Mouse (Mus musculus) forebrain, postnatal 0 days (tissue): ENCODE measurements around the gene Mst1. TPM values are rescaled to one million over a fixed set of nuclear protein-coding genes. Genes with fewer than 3 reads are reported as not detected.

ENCODE experiments used
- ATAC-seq: fragments of 200-750 bp; cut with Nextera tagmentation; 2 replicates; pipeline ENCODE4 v1.8.0; 2017; ENCODE audit warnings: mild to moderate bottlenecking, moderate library complexity
- DNase-seq: peaks from one replicate; pipeline ENCODE4 v3.0.0-alpha.2; 2015
- H3K27ac ChIP-seq: fragments of 300-500 bp; sonication (generic); 2 replicates; pipeline ENCODE4 v1.5.1; 2014; ENCODE audit warnings: low read depth, mild to moderate bottlenecking, antibody characterized with exemption, low read length, moderate library complexity, mixed read lengths
- H3K27me3 ChIP-seq: fragments of 300-500 bp; sonication (generic); 2 replicates; pipeline ENCODE4 v1.6.1; 2014; ENCODE audit warnings: mild to moderate bottlenecking, low read length, mixed read lengths; ENCODE audit not compliant: insufficient read depth
- H3K36me3 ChIP-seq: fragments of 300-500 bp; sonication (generic); 2 replicates; pipeline ENCODE4 v1.6.1; 2014; ENCODE audit warnings: mild to moderate bottlenecking, moderate library complexity; ENCODE audit not compliant: insufficient read depth
- H3K4me1 ChIP-seq: fragments of 300-500 bp; sonication (generic); 2 replicates; pipeline ENCODE4 v1.6.1; 2014; ENCODE audit warnings: antibody characterized with exemption; ENCODE audit not compliant: insufficient read depth
- H3K4me2 ChIP-seq: fragments of 300-500 bp; sonication (generic); 2 replicates; pipeline ENCODE4 v1.6.1; 2014; ENCODE audit warnings: low read depth, mild to moderate bottlenecking, moderate library complexity
- H3K4me3 ChIP-seq: fragments of 300-500 bp; sonication (generic); 2 replicates; pipeline ENCODE4 v1.5.1; 2014; ENCODE audit warnings: low read depth, low read length, mixed read lengths
- H3K9ac ChIP-seq: fragments of 300-500 bp; sonication (generic); 2 replicates; pipeline ENCODE4 v1.6.1; 2014; ENCODE audit warnings: mild to moderate bottlenecking
- H3K9me3 ChIP-seq: fragments of 300-500 bp; sonication (generic); 2 replicates; pipeline ENCODE4 v1.6.1; 2016; ENCODE audit warnings: low read length
- CTCF ChIP-seq: sonication (generic); IDR thresholded peaks from 2 replicates; pipeline ENCODE4 v1.5.1; 2016; ENCODE audit warnings: antibody characterized with exemption, control low read depth, low read depth
- WGBS: fragments of 180-500 bp; shearing (Covaris S2); extraction: QIAGEN DNeasy Blood & Tissue Kit; methylation state at CpG from one replicate; pipeline ENCODE4 v1.1.7; 2014; 5-methylcytosine and 5-hydroxymethylcytosine counted together
- polyA plus RNA-seq: library from polyadenylated mRNA; unstranded; fragments of >200 nt; fragmentation: Nextera tagmentation; extraction: Ambion mirVana; gene quantifications from 2 replicates; pipeline ENCODE4 v1.2.1, GENCODE M21; 2015
- total RNA-seq: library from RNA; depleted of rRNA; stranded (reverse); fragments of >200 nt; gene quantifications from 2 replicates; pipeline ENCODE4 v1.2.3, GENCODE M21; 2014

The Mst1 gene
- total and polyA plus RNA-seq, 2 experiments from 2014 or later: 0.10 TPM; not detected in 1

DNA sequence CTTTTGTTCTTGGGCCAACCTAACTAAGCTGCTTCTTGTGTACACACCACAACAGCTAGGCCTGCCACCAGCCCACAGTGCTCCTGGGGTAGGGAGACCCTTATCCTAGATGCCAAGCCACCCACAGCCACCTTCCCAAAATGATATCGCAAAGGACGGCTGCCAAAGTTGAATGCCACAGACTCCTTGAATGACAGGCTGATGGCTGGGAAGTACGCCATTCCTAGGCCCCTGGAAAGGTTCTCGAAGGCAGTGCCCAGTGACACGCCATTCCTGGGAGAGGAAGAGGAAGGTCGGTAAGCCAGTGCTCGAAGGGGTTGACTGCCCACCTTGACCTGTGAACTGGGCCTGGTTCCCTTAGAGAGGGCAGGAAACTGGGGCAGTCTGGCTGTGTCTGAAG is 10.7 kb upstream of the Mst1 start:
- WGBS: 90% methylated on average over 7 of the region's 7 CpGs
- Histone ChIP-seq H3K36me3 (peaks cover 23% of the 10 kb centered on the region), H3K27me3 (no peaks in the 10 kb centered on the region), H3K4me3 (no peak overlapping the region), H3K4me1 (no peaks in the 10 kb centered on the region), H3K27ac (no peak overlapping the region), H3K4me2 (no peak overlapping the region), H3K9me3 (no peaks in the 10 kb centered on the region), H3K9ac (no peak overlapping the region)
- no peak for ATAC-seq
- TF ChIP-seq CTCF: no peak
- DNase-seq: no peak

DNA sequence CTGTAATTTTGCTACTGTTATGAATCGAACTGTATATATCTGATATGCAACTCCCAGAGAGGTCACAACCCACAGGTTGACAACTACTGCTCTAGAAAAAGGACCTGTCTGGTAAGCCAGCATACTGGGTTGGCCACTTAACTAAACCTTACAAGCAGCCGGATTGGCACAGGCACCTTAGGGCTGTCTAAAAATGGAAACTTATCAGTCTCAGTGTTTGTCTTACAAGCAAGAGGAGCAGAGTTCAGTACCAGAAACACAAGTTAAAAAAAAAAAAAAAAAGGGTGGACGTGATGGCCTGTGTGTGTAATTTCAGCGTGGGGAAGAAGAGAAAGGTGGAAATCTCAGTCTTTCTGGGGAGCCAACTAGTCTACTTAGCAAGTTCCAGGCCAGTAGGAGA is 8.4 kb upstream of the Mst1 start:
- DNase-seq (no peak), ATAC-seq (no peak)
- no peak overlapping the region for H3K9ac ChIP-seq
- no peak for TF ChIP-seq CTCF
- H3K27ac ChIP-seq: no peak overlapping the region
- peaks cover 23% of the 10 kb centered on the region for H3K36me3 ChIP-seq
- H3K4me1 ChIP-seq: no peaks in the 10 kb centered on the region
- H3K27me3 ChIP-seq: no peaks in the 10 kb centered on the region
- no peaks in the 10 kb centered on the region for H3K9me3 ChIP-seq
- WGBS: 91% methylated on average over 4 of the region's 4 CpGs
- H3K4me2 ChIP-seq: no peak overlapping the region
- H3K4me3 ChIP-seq: no peak overlapping the region

DNA sequence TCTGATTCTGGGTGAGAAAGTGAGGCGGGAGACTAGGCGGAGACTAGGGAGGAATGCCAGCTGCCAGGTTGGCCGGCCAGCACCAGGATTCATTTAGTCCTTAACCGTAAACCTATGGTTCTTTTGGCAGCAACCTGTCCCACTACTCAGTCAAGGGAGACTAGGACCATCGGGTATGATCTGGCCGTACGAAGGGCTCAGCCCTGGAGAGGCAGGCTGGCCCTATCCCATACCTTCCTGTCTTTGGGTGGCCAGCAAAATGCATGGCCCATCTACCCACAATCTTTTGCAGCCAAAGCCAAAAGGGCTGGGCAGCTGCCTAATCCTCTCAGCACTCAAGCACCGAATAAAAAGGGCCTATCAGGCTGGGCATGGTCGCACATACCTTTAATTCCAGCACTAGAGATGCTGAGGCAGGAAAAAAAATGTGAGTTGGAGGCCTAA is 7.7 kb upstream of the Mst1 start:
- ATAC-seq (no peak), DNase-seq (no peak)
- Histone ChIP-seq H3K9ac (no peak overlapping the region), H3K4me1 (no peaks in the 10 kb centered on the region), H3K27ac (no peak overlapping the region), H3K4me2 (no peak overlapping the region), H3K27me3 (no peaks in the 10 kb centered on the region), H3K4me3 (no peak overlapping the region), H3K9me3 (no peaks in the 10 kb centered on the region), H3K36me3 (peaks cover 23% of the 10 kb centered on the region)
- TF ChIP-seq CTCF: no peak
- 57% methylated on average over 9 of the region's 9 CpGs for WGBS

DNA sequence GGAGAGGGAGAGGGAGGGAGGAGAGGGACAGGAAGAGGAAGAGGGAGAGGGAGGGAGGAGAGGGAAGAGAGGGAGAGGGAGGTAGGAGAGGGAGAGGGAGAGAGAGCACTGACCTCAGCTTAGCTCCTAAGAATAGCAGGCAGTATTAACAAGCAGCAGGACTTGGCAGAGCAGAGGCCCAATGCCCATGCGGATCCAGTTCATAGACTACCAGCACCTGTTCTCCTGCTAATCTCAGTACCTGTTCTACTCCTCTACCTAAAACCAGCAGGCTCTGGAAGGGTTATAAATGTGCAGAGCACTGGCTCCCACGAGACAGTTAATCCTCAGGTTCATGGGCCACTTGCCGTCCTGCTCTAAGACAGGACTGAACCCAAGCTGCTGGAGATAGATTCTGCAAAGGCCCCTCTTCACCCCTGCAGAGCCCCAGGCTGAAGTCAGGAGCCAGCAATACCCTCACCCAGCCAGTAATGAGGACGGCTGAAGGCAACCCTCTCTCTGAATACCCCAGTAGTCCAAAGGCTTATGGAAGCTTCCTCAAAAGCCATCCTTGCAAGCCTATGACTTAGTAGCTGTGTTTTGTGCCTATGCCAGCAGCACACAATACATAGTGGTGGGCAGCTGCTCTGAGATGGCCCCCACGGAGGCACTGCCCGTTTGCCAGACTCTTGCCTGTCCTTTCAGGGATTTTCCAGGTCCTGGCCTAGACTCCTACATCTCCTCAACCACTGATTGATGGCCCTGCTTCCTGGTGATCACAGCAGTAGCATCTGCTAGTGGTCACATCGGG is 6.9 kb upstream of the Mst1 start:
- 65% methylated on average over 7 of the region's 7 CpGs for WGBS
- peaks cover 23% of the 10 kb centered on the region for H3K36me3 ChIP-seq
- TF ChIP-seq CTCF: no peak
- no peaks in the 10 kb centered on the region for H3K9me3 ChIP-seq
- H3K4me1 ChIP-seq: peaks cover 3% of the 10 kb centered on the region
- H3K27me3 ChIP-seq: no peaks in the 10 kb centered on the region
- H3K4me2 ChIP-seq: no peak overlapping the region
- no peak for ATAC-seq
- no peak overlapping the region for H3K4me3 ChIP-seq
- H3K27ac ChIP-seq: no peak overlapping the region
- H3K9ac ChIP-seq: no peak overlapping the region
- no peak for DNase-seq

DNA sequence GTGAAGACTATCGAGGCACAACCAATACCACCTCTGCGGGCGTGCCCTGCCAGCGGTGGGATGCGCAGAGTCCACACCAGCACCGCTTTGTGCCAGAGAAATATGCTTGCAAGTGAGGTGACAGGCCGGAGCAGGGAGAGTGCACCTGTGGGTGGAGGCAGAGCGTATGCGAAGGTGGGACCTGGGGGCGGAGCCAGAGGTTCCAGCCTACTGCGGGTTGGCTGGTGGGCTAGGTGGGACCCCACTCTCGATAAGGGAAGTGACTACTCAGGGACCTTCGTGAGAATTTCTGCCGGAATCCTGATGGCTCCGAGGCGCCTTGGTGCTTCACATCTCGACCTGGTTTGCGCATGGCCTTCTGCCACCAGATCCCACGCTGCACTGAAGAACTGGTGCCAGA is 2.3 kb downstream of the Mst1 start:
- Histone ChIP-seq H3K9me3 (no peaks in the 10 kb centered on the region), H3K4me2 (peak overlapping the region; percentile 29), H3K9ac (no peak overlapping the region), H3K4me3 (0 out of 2 replicates have a peak overlapping the region, but pooled peaks have one; percentile 12), H3K27ac (no peak overlapping the region), H3K27me3 (peaks cover 7% of the 10 kb centered on the region), H3K36me3 (peaks cover 29% of the 10 kb centered on the region), H3K4me1 (peaks cover 10% of the 10 kb centered on the region)
- TF ChIP-seq CTCF: no peak
- ATAC-seq: no peak; the same call in 1 of the 2 replicates
- no peak for DNase-seq
- 6% methylated on average over 19 of the region's 19 CpGs for WGBS

DNA sequence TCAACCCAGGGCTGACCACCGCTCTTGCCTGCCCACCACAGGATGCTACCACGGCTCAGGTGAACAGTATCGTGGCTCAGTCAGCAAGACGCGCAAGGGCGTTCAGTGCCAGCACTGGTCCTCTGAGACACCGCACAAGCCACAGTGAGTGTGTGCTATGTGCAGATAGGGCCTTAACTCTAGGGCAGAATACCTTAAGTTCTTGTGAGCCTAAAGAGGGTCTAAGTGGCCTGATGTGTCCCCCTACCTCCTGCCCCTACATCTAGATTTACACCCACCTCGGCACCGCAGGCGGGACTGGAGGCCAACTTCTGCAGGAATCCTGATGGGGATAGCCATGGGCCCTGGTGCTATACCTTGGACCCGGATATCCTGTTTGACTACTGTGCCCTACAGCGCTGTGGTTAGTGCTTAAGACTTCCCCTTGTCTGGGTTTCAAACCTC is 2.8 kb downstream of the Mst1 start, which contains the start of gene Rnf123:
Gene Rnf123 (minus strand): TSS at position 359 of the 444 bp plus-strand sequence.
- WGBS: 30% methylated on average over 12 of the region's 12 CpGs
- peaks cover 7% of the 10 kb centered on the region for H3K27me3 ChIP-seq
- H3K36me3 ChIP-seq: peaks cover 34% of the 10 kb centered on the region
- TF ChIP-seq CTCF: no peak
- no peaks in the 10 kb centered on the region for H3K9me3 ChIP-seq
- H3K4me1 ChIP-seq: peaks cover 10% of the 10 kb centered on the region
- no peak within 1 kb of the TSS for H3K9ac ChIP-seq
- DNase-seq (no peak), ATAC-seq (no peak)
- 0 out of 2 replicates have a peak within 1 kb of the TSS, but pooled peaks have one; percentile 12 for H3K4me3 ChIP-seq
- H3K4me2 ChIP-seq: peak within 1 kb of the TSS; percentile 29
- no peak within 1 kb of the TSS for H3K27ac ChIP-seq

DNA sequence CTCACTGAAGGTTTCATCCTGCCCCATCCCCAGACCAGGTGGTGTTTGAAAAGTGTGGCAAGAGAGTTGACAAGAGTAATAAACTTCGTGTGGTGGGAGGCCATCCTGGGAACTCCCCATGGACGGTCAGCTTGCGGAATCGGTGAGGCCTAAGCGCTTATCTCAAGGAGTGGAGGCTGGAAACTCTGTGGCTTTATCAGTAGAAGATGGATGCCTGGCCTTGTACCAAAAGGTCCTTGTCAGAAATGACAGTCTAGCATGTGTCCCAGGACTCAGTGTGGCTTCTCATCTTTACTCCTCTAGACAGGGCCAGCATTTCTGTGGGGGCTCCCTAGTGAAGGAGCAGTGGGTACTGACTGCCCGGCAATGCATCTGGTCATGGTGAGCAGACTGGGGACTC is 3.3 kb downstream of the Mst1 start:
- no peak for TF ChIP-seq CTCF
- H3K4me1 ChIP-seq: peaks cover 5% of the 10 kb centered on the region
- no peaks in the 10 kb centered on the region for H3K9me3 ChIP-seq
- no peak overlapping the region for H3K4me3 ChIP-seq
- H3K27ac ChIP-seq: no peak overlapping the region
- no peak overlapping the region for H3K9ac ChIP-seq
- no peak for DNase-seq
- no peak for ATAC-seq
- WGBS: 88% methylated on average over 6 of the region's 6 CpGs
- H3K4me2 ChIP-seq: no peak overlapping the region
- peaks cover 39% of the 10 kb centered on the region for H3K36me3 ChIP-seq
- peaks cover 7% of the 10 kb centered on the region for H3K27me3 ChIP-seq
